Mouse (Mus musculus): Measurements from ENCODE around the gene Pdss1. TPM values are rescaled to one million over a fixed set of nuclear protein-coding genes. Genes with fewer than 3 reads are reported as not detected.
"Not testable (repeated sequence)": the region's sequence is repeated elsewhere in the genome, so short reads cannot be mapped to it uniquely, and the experiment has no call there.

Gene Pdss1
- total RNA-seq (2021) = 10 to 100 TPM; 12.8 to 14.5 TPM

GRCm38 (mm10) chr2:22895282-22896273, at the start of gene Pdss1:
Pdss1 (plus strand) TSS chr2:22895522.
- peak; percentile 90 to 94 for DNase-seq (ENCODE audit: low spot score in 2 of 2)
- intact Hi-C loops (cut with DNase I) = loop anchor here (2.0 to 5.0 kb wide), 3 partner anchors 142 to 261 kb away; partner anchors contain the start of genes Acbd5, Mastl and Yme1l1

- intact Hi-C loops (cut with DNase I) = no loop called here
Observed at GRCm38 (mm10) chr2:22851900-22852299, 43.4 kb upstream of the Pdss1 start.

GRCm38 (mm10) chr2:22857501-22857900, 37.8 kb upstream of the Pdss1 start:
- intact Hi-C loops (cut with DNase I) = no loop called here
- DNase-seq (ENCODE audit: low spot score in 2 of 2) = peak; percentile 7 to 15

More at GRCm38 (mm10) chr2:22851900-22852299, 43.4 kb upstream of the Pdss1 start:
- DNase-seq (ENCODE audit: low spot score in 2 of 2) = no peak

GRCm38 (mm10) chr2:22862194-22862593, 33.1 kb upstream of the Pdss1 start:
- DNase-seq (ENCODE audit: low spot score in 2 of 2) = no peak
- intact Hi-C loops (cut with DNase I) = loop anchor here (5.0 kb wide), 2 partner anchors 120 to 920 kb away; no protein-coding TSS in a partner anchor

GRCm38 (mm10) chr2:22864394-22865037, 30.8 kb upstream of the Pdss1 start:
- peak; percentile 68 to 80 for DNase-seq (ENCODE audit: low spot score in 2 of 2)
- intact Hi-C loops (cut with DNase I) = loop anchor here (1.0 to 5.0 kb wide), 4 partner anchors 106 to 922 kb away; no protein-coding TSS in a partner anchor

GRCm38 (mm10) chr2:22865818-22866217, 29.5 kb upstream of the Pdss1 start:
- intact Hi-C loops (cut with DNase I) = loop anchor here (1.0 kb wide), 1 partner anchor 108 kb away; no protein-coding TSS in a partner anchor
- DNase-seq (ENCODE audit: low spot score in 2 of 2) = no peak

- no peak for DNase-seq (ENCODE audit: low spot score in 2 of 2)
- intact Hi-C loops (cut with DNase I) = no loop called here
Observed at GRCm38 (mm10) chr2:22866894-22867424, 28.4 kb upstream of the Pdss1 start.

- intact Hi-C loops (cut with DNase I) = no loop called here
- DNase-seq (ENCODE audit: low spot score in 2 of 2) = no peak
Observed at GRCm38 (mm10) chr2:22873159-22873558, 22.2 kb upstream of the Pdss1 start.

- intact Hi-C loops (cut with DNase I) = no loop called here
- DNase-seq (ENCODE audit: low spot score in 2 of 2) = no peak
Observed at GRCm38 (mm10) chr2:22874628-22875027, 20.7 kb upstream of the Pdss1 start.

- no peak for DNase-seq (ENCODE audit: low spot score in 2 of 2)
- intact Hi-C loops (cut with DNase I) = no loop called here
Observed at GRCm38 (mm10) chr2:22876614-22877013, 18.7 kb upstream of the Pdss1 start.

GRCm38 (mm10) chr2:22878781-22879180, 16.5 kb upstream of the Pdss1 start:
- intact Hi-C loops (cut with DNase I) = no loop called here
- DNase-seq (ENCODE audit: low spot score in 2 of 2) = no peak

- intact Hi-C loops (cut with DNase I) = not testable (repeated sequence)
Observed at GRCm38 (mm10) chr2:22880726-22881125, 14.6 kb upstream of the Pdss1 start.

GRCm38 (mm10) chr2:22894932-22895281, 415 bp upstream of the Pdss1 start:
- no peak for DNase-seq (ENCODE audit: low spot score in 2 of 2)
- intact Hi-C loops (cut with DNase I) = loop anchor here (2.0 to 5.0 kb wide), 3 partner anchors 142 to 262 kb away; partner anchors contain the start of genes Acbd5, Mastl and Yme1l1

More at GRCm38 (mm10) chr2:22880726-22881125, 14.6 kb upstream of the Pdss1 start:
- DNase-seq (ENCODE audit: low spot score in 2 of 2) = not testable (repeated sequence)

GRCm38 (mm10) chr2:22903947-22904346, 8.6 kb downstream of the Pdss1 start:
- no peak for DNase-seq (ENCODE audit: low spot score in 2 of 2)
- intact Hi-C loops (cut with DNase I) = no loop called here

GRCm38 (mm10) chr2:22914421-22914820, 19.1 kb downstream of the Pdss1 start:
- intact Hi-C loops (cut with DNase I) = no loop called here
- no peak for DNase-seq (ENCODE audit: low spot score in 2 of 2)

- DNase-seq (ENCODE audit: low spot score in 2 of 2) = no peak
- intact Hi-C loops (cut with DNase I) = no loop called here
Observed at GRCm38 (mm10) chr2:22918651-22919050, 23.3 kb downstream of the Pdss1 start.

- intact Hi-C loops (cut with DNase I); DNase-seq (ENCODE audit: low spot score in 2 of 2): not testable (repeated sequence)
Observed at GRCm38 (mm10) chr2:22925911-22926310, 30.6 kb downstream of the Pdss1 start.

- intact Hi-C loops (cut with DNase I) = loop anchor here (2.0 kb wide), 1 partner anchor 59 kb away; no protein-coding TSS in a partner anchor
- DNase-seq (ENCODE audit: low spot score in 2 of 2) = peak in 1 of 2 experiments; percentile 41
Observed at GRCm38 (mm10) chr2:22928259-22928658, 32.9 kb downstream of the Pdss1 start.

GRCm38 (mm10) chr2:22933556-22933955, 38.2 kb downstream of the Pdss1 start:
- intact Hi-C loops (cut with DNase I) = loop anchor here (5.0 kb wide), 1 partner anchor 104 kb away; no protein-coding TSS in a partner anchor
- DNase-seq (ENCODE audit: low spot score in 2 of 2) = peak in 1 of 2 experiments; percentile 54

GRCm38 (mm10) chr2:22949956-22950355, 54.6 kb downstream of the Pdss1 start:
- intact Hi-C loops (cut with DNase I) = no loop called here
- no peak for DNase-seq (ENCODE audit: low spot score in 2 of 2)

Measured in left cerebral cortex, postnatal 25 days (tissue).